Mouse (Mus musculus) liver, postnatal 0 days (tissue): ENCODE measurements around the gene Sox10.

Experiments used
- CTCF ChIP-seq: sonication (generic); IDR thresholded peaks from 2 replicates; pipeline ENCODE4 v1.5.1; 2016; ENCODE audit warnings: antibody characterized with exemption, low read depth
- EP300 ChIP-seq: IDR thresholded peaks from 2 replicates; pipeline ENCODE4 v1.6.1; 2016; ENCODE audit warnings: antibody characterized with exemption, low read depth, mild to moderate bottlenecking

DNA sequence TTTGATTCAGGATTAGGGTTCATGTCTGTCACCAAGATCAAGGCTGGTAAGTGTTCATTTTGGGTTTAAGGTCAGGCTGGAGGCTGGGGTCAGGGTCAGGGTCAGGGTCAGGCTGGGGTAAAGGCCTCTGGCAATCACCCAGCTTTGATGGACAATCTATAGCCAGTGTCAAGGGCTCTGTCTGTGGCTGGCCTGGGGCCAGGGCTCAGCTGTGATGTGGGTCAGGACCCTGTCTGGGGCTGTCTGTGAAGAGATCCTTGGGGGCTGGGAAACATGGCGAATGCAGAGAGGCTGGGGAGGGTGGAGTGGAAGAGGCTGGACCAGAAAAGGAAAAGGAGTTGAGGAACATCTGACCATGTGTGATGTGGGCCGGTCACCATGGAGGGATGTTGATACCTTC, 29.9 kb upstream of the Sox10 start:
- TF ChIP-seq CTCF (no peak), EP300 (no peak)
